ENCODE assay signal across 9 mouse cellular contexts in genomic region chr7:71705426-71706050, GRCm38 (mm10).
DNase-seq lines count a peak whose midpoint lies in the region; ATAC-seq and TF ChIP-seq lines count a peak whose summit lies in the region.
"Had no signal": no experiment of that assay in that cellular context is flagged by ENCODE, and none has a peak within 500 bp of the region (broad histone marks: within the 10 kb centered on the region; RNA-seq: fewer than 3 reads in every experiment).

No protein-coding gene starts in this region.

- H3K27ac ChIP-seq in embryonic facial prominence, embryonic 12.5 days: 0 out of 2 replicates have a peak overlapping the region, but pooled peaks have one; percentile 30
- H3K27ac ChIP-seq in kidney, adult 2 months (ENCODE audit: insufficient read depth, low read depth, low read length): peak overlapping the region; percentile 18; the same call in 1 of the 2 replicates

- H3K9ac ChIP-seq in embryonic facial prominence, embryonic 12.5 days: peak overlapping the region; percentile 81

- under 1% methylated on average over 59 of the region's 59 CpGs for WGBS in embryonic facial prominence, embryonic 12.5 days
- WGBS in kidney, adult 2 months: 1% methylated on average over 57 of the region's 59 CpGs

- TF ChIP-seq POLR2A in kidney, adult 2 months (IDR thresholded peaks at IDR 0.05; ENCODE audit: low read depth, low read length): no peak

- peak overlapping the region; percentile 56 for H3K4me3 ChIP-seq in embryonic facial prominence, embryonic 12.5 days
- no peak overlapping the region; the same call in 1 of the 2 replicates for H3K4me3 ChIP-seq in kidney, adult 2 months (ENCODE audit: insufficient read depth, low read depth, low read length)

- DNase-seq in layer of hippocampus, postnatal 14 days (ENCODE audit: low spot score in 2 of 2): peak; percentile 4 to 29
- no peak for DNase-seq in layer of hippocampus, adult 11-12 months (ENCODE audit: low spot score)
- peak; percentile 71 for DNase-seq in heart, adult 8-10 months (ENCODE audit: low spot score)
- DNase-seq in kidney, adult 2 months: peak; percentile 87
- peak; percentile 43 to 47 for DNase-seq in lung, adult 18-20 months
- peak; percentile 26 for DNase-seq in ovary, postnatal 10 days (ENCODE audit: low spot score)
- DNase-seq in adipocyte (ENCODE audit: low spot score): no peak

- H3K27me3 ChIP-seq in embryonic facial prominence, embryonic 12.5 days: 0 out of 2 replicates have a peak, but pooled peaks cover 5% of the 10 kb centered on the region
- no peaks in the 10 kb centered on the region for H3K27me3 ChIP-seq in kidney, adult 2 months (replicated peaks; ENCODE audit: control insufficient read depth, insufficient read depth, low read length)
- H3K27me3 ChIP-seq: CH12.LX had no signal

- no peaks in the 10 kb centered on the region for H3K36me3 ChIP-seq in embryonic facial prominence, embryonic 12.5 days
- no peaks in the 10 kb centered on the region for H3K36me3 ChIP-seq in kidney, adult 2 months (ENCODE audit: control insufficient read depth, insufficient read depth, low read length)

- no peaks in the 10 kb centered on the region for H3K4me1 ChIP-seq in embryonic facial prominence, embryonic 12.5 days
- H3K4me1 ChIP-seq in kidney, adult 2 months (ENCODE audit: control insufficient read depth, insufficient read depth, low read length): no peaks in the 10 kb centered on the region

- peak; percentile 67 for ATAC-seq in embryonic facial prominence, embryonic 12.5 days (ENCODE audit: insufficient number of reproducible peaks, insufficient read depth, low FRiP score, low TSS enrichment)

- no peaks in the 10 kb centered on the region for H3K9me3 ChIP-seq in embryonic facial prominence, embryonic 12.5 days

- peak overlapping the region; percentile 85 for H3K4me2 ChIP-seq in embryonic facial prominence, embryonic 12.5 days (replicated peaks)

- no peak for TF ChIP-seq CTCF in kidney, adult 2 months (conservative IDR thresholded peaks at IDR 0.05; ENCODE audit: insufficient read depth, insufficient read length, low read depth, low read length)

Comparison
In these comparisons a context has a peak if more than half of its experiments do, and no peak if none do; other contexts are left out.
1. DNase-seq: peak in layer of hippocampus, postnatal 14 days (2 of 2), heart, adult 8-10 months (single experiment), kidney, adult 2 months (single experiment), lung, adult 18-20 months (2 of 2) and ovary, postnatal 10 days (single experiment); none in layer of hippocampus, adult 11-12 months (single experiment) and adipocyte (single experiment).